Mouse (Mus musculus) spleen, postnatal 4 days (tissue): Measurements from ENCODE around the gene Prl3d2.
"Not testable (repeated sequence)": the region's sequence is repeated elsewhere in the genome, so short reads cannot be mapped to it uniquely, and the experiment has no call there.

Experiments
- DNase-seq, 2 experiments: peaks; one replicate each; pipeline ENCODE4 v3.0.0; 2022; ENCODE audit warnings: low spot score in 2 of 2

Prl3d2 gene

DNA sequence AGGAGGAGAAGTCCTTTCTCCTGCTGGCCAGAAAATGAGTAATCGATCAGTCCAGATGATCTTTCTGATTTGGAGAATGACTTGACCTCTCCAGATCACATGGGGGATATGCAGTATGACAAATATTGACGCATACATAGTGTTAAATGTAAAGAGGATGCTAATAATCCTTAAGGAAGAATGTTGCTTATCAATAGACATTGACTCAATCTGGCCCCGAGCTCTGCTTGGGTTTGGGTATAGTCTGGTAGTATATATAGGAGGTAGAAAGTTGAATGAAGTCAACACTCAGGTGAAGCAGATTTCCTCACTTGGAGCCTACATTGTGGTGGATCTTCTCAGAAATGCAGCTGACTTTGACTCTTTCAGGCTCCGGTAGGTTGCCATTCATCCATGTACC is at the start of gene Prl3d2:
TSS of gene Prl3d2 (plus strand) at position 301 of the 400 bp plus-strand sequence.
- DNase-seq: not testable (repeated sequence)

DNA sequence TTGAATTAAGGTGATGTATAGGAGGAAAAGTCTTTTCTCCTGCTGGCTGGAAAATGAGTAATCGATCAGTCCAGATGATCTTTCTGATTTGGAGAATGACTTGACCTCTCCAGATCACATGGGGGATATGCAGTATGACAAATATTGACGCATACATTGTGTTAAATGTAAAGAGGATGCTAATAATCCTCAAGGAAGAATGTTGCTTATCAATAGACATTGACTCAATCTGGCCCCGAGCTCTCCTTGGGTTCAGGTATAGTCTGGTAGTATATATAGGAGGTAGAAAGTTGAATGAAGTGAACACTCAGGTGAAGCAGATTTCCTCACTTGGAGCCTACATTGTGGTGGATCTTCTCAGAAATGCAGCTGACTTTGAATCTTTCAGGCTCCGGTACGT is 27.6 kb upstream of the Prl3d2 start, which contains the start of gene Prl3d1:
TSS of gene Prl3d1 (plus strand) at position 301 of the 400 bp plus-strand sequence.
- not testable (repeated sequence) for DNase-seq

DNA sequence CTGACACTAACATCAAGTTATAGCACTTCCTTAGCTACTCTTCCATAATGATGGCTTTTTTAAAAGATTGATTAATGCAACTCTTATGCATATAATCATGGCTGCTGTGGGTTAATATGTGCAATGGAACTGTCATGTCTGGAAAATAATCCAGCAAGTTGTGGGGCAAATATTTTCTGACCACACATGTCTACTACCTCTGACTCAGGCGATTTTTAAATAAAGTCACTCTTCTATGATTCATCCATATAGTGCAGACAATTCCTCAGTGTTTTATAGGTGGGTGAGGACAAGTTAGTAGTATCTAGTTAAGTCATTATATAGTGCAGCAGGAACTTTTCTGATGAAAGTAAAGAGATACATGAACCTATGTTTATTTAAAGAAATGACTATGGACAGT is 26.8 kb downstream of the Prl3d2 start:
- DNase-seq: no peak

DNA sequence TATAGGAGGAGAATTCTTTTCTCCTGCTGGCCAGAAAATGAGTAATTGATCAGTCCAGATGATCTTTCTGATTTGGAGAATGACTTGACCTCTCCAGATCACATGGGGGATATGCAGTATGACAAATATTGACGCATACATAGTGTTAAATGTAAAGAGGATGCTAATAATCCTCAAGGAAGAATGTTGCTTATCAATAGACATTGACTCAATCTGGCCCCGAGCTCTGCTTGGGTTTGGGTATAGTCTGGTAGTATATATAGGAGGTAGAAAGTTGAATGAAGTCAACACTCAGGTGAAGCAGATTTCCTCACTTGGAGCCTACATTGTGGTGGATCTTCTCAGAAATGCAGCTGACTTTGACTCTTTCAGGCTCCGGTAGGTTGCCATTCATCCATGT is 35.0 kb downstream of the Prl3d2 start, which contains the start of gene Prl3d3:
TSS of gene Prl3d3 (plus strand) at position 301 of the 400 bp plus-strand sequence.
- not testable (repeated sequence) for DNase-seq
